Mouse (Mus musculus): ENCODE results near the gene Prdx4. TPM values are rescaled to one million over a fixed set of nuclear protein-coding genes. Genes with fewer than 3 reads are reported as not detected.
A peak's percentile ranks its signal among the peaks of the same experiment; 100 is the strongest.
"Not testable (repeated sequence)": the region's sequence is repeated elsewhere in the genome, so short reads cannot be mapped to it uniquely, and the experiment has no call there.

Prdx4 gene
- 257 and 289 TPM in 2 replicates for polyA plus RNA-seq (2016; fragmentation: Nextera tagmentation; extraction: Ambion mirVana)

GRCm38 (mm10) chrX:155340654-155341053 lies at the start of gene Prdx4:
Gene Prdx4, minus strand, starts transcription at chrX:155340754.
- Histone ChIP-seq H3K36me3 (no peaks in the 10 kb centered on the region), H3K27me3 (ENCODE audit: insufficient read depth, poor library complexity, severe bottlenecking) (no peaks in the 10 kb centered on the region), H3K4me1 (replicated peaks) (no peaks in the 10 kb centered on the region), H3K27ac (no peak within 1 kb of the TSS), H3K9me3 (no peaks in the 10 kb centered on the region), H3K4me3 (no peak within 1 kb of the TSS)
- no peak for DNase-seq (ENCODE audit: low spot score)

GRCm38 (mm10) chrX:155376538-155376937 lies 36.0 kb upstream of the Prdx4 start:
- no peaks in the 10 kb centered on the region for H3K36me3 ChIP-seq
- H3K27me3 ChIP-seq (ENCODE audit: insufficient read depth, poor library complexity, severe bottlenecking) = no peaks in the 10 kb centered on the region
- no peak overlapping the region for H3K4me3 ChIP-seq
- no peak overlapping the region for H3K27ac ChIP-seq
- no peaks in the 10 kb centered on the region for H3K4me1 ChIP-seq (replicated peaks)
- H3K9me3 ChIP-seq = no peaks in the 10 kb centered on the region
- peak; percentile 7 for DNase-seq (ENCODE audit: low spot score)
- 28% methylated on average over 2 of the region's 2 CpGs for WGBS

GRCm38 (mm10) chrX:155375458-155375857 lies 34.9 kb upstream of the Prdx4 start:
- DNase-seq (ENCODE audit: low spot score) = no peak

GRCm38 (mm10) chrX:155370110-155370509 lies 29.6 kb upstream of the Prdx4 start:
- H3K4me1 ChIP-seq (replicated peaks); H3K36me3 ChIP-seq; DNase-seq (ENCODE audit: low spot score); H3K9me3 ChIP-seq; H3K4me3 ChIP-seq; H3K27me3 ChIP-seq (ENCODE audit: insufficient read depth, poor library complexity, severe bottlenecking); H3K27ac ChIP-seq: not testable (repeated sequence)
- 69% methylated on average over 3 of the region's 3 CpGs for WGBS

More at GRCm38 (mm10) chrX:155375458-155375857, 34.9 kb upstream of the Prdx4 start:
- no peaks in the 10 kb centered on the region for H3K9me3 ChIP-seq
- no peaks in the 10 kb centered on the region for H3K4me1 ChIP-seq (replicated peaks)
- no peak overlapping the region for H3K27ac ChIP-seq
- no peaks in the 10 kb centered on the region for H3K27me3 ChIP-seq (ENCODE audit: insufficient read depth, poor library complexity, severe bottlenecking)
- 51% methylated on average over 1 of the region's 1 CpGs for WGBS
- H3K36me3 ChIP-seq = no peaks in the 10 kb centered on the region
- H3K4me3 ChIP-seq = no peak overlapping the region

DNA sequence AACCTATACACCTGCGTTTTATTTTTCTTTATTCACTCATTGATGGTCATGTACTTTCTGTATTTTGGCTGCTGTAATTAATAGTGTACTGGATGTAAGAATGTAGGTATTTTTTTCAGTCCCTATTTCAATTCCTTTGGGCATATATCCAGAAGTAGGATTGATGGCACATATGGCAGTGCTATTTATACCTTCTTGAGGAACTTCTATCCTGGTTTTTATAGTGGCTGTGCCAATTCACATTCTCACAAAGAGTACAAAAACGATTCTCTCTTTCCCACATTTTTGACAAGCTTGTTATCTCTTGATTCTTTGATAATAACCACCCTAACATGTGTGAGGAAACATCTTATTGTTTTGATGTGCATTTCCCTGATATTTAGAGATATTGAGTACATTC lies 24.5 kb upstream of the Prdx4 start:
- 67% methylated on average over 2 of the region's 2 CpGs for WGBS
- Histone ChIP-seq H3K9me3 (no peaks in the 10 kb centered on the region), H3K27me3 (ENCODE audit: insufficient read depth, poor library complexity, severe bottlenecking) (no peaks in the 10 kb centered on the region), H3K36me3 (no peaks in the 10 kb centered on the region), H3K4me3 (no peak overlapping the region), H3K27ac (no peak overlapping the region), H3K4me1 (replicated peaks) (no peaks in the 10 kb centered on the region)
- DNase-seq (ENCODE audit: low spot score) = no peak

DNA sequence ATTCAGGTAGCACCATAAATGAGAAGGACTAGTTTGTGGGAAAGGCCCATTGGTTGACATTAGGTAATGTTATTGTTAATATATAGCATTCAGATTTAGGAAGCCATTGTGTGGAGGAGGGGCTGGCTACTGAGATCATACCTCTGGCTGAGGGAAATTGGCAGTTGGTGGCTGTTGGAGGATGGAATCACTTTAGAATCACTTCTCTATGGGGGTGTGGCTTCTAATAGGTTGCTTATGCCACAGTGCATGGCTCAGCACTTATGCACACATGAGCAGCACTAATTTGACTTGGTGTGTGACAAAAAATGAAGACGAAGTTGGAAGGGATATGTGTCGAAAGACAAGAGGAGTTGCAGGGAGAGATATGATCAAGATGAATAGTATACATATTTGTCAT lies 5.7 kb upstream of the Prdx4 start:
- Histone ChIP-seq H3K27ac (no peak overlapping the region), H3K36me3 (no peaks in the 10 kb centered on the region), H3K27me3 (ENCODE audit: insufficient read depth, poor library complexity, severe bottlenecking) (no peaks in the 10 kb centered on the region), H3K9me3 (no peaks in the 10 kb centered on the region), H3K4me1 (replicated peaks) (no peaks in the 10 kb centered on the region), H3K4me3 (no peak overlapping the region)
- WGBS = 83% methylated on average over 2 of the region's 2 CpGs
- DNase-seq (ENCODE audit: low spot score) = no peak

GRCm38 (mm10) chrX:155337905-155338721 lies 2.4 kb downstream of the Prdx4 start:
- Histone ChIP-seq H3K4me1 (replicated peaks) (no peaks in the 10 kb centered on the region), H3K4me3 (peak overlapping the region; percentile 61), H3K36me3 (peaks cover 13% of the 10 kb centered on the region; the same call in 1 of the 2 replicates), H3K27ac (peak overlapping the region; percentile 90), H3K27me3 (ENCODE audit: insufficient read depth, poor library complexity, severe bottlenecking) (no peaks in the 10 kb centered on the region), H3K9me3 (no peaks in the 10 kb centered on the region)
- 17% methylated on average over 49 of the region's 49 CpGs for WGBS
- peak; percentile 85 for DNase-seq (ENCODE audit: low spot score)

- no peaks in the 10 kb centered on the region for H3K27me3 ChIP-seq (ENCODE audit: insufficient read depth, poor library complexity, severe bottlenecking)
- DNase-seq (ENCODE audit: low spot score) = no peak
- 24% methylated on average over 7 of the region's 7 CpGs for WGBS
- peak overlapping the region; percentile 90 for H3K27ac ChIP-seq
- H3K36me3 ChIP-seq = peaks cover 19% of the 10 kb centered on the region; the same call in 1 of the 2 replicates
- peak overlapping the region; percentile 61 for H3K4me3 ChIP-seq
- H3K9me3 ChIP-seq = no peaks in the 10 kb centered on the region
- H3K4me1 ChIP-seq (replicated peaks) = no peaks in the 10 kb centered on the region
These were observed 3.0 kb downstream of the Prdx4 start for GRCm38 (mm10) chrX:155337567-155337904.

GRCm38 (mm10) chrX:155318005-155318404 lies 22.5 kb downstream of the Prdx4 start:
- H3K27ac ChIP-seq = no peak overlapping the region
- H3K4me1 ChIP-seq (replicated peaks) = no peaks in the 10 kb centered on the region
- H3K36me3 ChIP-seq = no peaks in the 10 kb centered on the region
- H3K4me3 ChIP-seq = no peak overlapping the region
- peak; percentile 15 for DNase-seq (ENCODE audit: low spot score)
- WGBS = 42% methylated on average over 4 of the region's 4 CpGs
- H3K9me3 ChIP-seq = no peaks in the 10 kb centered on the region
- no peaks in the 10 kb centered on the region for H3K27me3 ChIP-seq (ENCODE audit: insufficient read depth, poor library complexity, severe bottlenecking)

DNA sequence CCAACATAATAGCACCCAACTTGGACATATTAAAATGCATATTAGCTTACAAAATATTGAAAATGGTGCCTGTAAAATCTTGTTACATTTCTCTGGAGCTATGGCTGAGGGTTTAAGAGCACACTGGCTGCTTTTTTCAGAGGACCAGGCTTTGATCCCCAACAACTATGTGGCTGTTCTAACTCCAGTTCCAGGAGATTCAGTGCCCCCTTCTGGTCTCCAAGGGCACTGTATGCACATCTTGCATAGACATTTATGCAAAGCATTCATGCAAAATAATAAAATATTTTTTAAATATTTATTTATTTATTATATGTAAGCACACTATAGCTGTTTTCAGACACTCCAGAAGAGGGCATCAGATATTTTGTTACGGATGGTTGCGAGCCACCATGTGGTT lies 34.2 kb downstream of the Prdx4 start:
- H3K9me3 ChIP-seq = no peaks in the 10 kb centered on the region
- no peak overlapping the region for H3K27ac ChIP-seq
- H3K27me3 ChIP-seq (ENCODE audit: insufficient read depth, poor library complexity, severe bottlenecking) = no peaks in the 10 kb centered on the region
- H3K4me1 ChIP-seq (replicated peaks) = no peaks in the 10 kb centered on the region
- no peaks in the 10 kb centered on the region for H3K36me3 ChIP-seq
- no peak overlapping the region for H3K4me3 ChIP-seq
- 97% methylated on average over 2 of the region's 2 CpGs for WGBS
- DNase-seq (ENCODE audit: low spot score) = no peak

DNA sequence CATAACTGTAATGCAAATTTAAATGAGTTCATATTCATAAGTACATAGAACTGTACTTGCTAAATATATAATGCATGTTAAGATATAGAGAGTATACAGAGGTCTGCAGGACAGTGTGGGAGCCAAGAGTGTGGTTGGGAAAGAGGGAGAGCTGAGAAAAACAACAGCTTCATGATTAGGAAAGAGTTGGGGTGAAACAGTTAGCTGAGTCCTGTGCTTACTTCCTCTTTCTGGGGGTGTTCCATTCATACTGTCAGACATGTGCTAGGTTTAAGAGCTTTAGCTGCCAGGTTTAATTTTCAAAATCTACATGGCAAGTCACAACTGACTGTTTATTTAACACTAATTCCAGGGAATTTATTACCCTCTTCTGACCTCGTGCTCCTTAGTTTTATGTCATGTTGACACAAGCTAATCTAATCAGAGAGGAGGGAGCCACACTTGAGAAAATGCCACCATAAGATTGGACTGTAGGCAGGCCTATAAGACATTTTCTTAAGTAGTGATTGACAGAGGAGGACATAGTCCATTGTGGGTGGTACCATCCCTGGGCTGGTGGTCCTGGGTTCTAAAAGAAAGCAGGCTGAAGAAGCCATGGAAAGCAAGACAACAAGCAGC lies 60.0 kb downstream of the Prdx4 start:
- no peaks in the 10 kb centered on the region for H3K36me3 ChIP-seq
- no peak overlapping the region for H3K27ac ChIP-seq
- H3K27me3 ChIP-seq (ENCODE audit: insufficient read depth, poor library complexity, severe bottlenecking) = no peaks in the 10 kb centered on the region
- no peak for DNase-seq (ENCODE audit: low spot score)
- 57% methylated on average over 1 of the region's 1 CpGs for WGBS
- no peaks in the 10 kb centered on the region for H3K9me3 ChIP-seq
- no peaks in the 10 kb centered on the region for H3K4me1 ChIP-seq (replicated peaks)
- no peak overlapping the region for H3K4me3 ChIP-seq

DNA sequence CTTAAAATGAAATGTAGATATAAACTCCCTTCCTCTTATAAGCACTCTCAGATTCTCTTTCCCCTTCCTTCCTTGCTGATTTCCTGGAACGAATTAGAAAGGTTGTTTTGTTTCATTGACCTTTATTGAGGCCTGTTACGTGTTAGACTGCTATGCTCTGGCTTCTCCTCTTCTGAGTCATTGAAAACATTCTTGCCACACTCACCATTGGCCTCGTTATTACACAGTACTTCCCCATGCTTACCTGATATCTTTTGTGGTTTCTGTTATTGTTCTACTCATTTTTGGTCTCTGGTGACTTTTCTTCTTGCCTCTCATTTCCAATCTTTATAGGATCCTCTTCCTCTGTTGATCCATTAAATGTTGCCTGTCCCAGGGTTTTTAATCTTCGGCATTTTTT lies 62.1 kb downstream of the Prdx4 start:
- no peaks in the 10 kb centered on the region for H3K9me3 ChIP-seq
- no peak overlapping the region for H3K27ac ChIP-seq
- no peak for DNase-seq (ENCODE audit: low spot score)
- no peaks in the 10 kb centered on the region for H3K4me1 ChIP-seq (replicated peaks)
- H3K27me3 ChIP-seq (ENCODE audit: insufficient read depth, poor library complexity, severe bottlenecking) = no peaks in the 10 kb centered on the region
- 85% methylated on average over 4 of the region's 4 CpGs for WGBS
- no peak overlapping the region for H3K4me3 ChIP-seq
- H3K36me3 ChIP-seq = no peaks in the 10 kb centered on the region
